Mouse (Mus musculus): ENCODE data around the gene Ovol3. TPM values are rescaled to one million over a fixed set of nuclear protein-coding genes. Genes with fewer than 3 reads are reported as not detected.

The Ovol3 gene
- polyA plus RNA-seq, 1 experiment = not detected

- Histone ChIP-seq H3K4me1 (ENCODE audit: control insufficient read depth, insufficient read depth, low read length) (no peaks in the 10 kb centered on the region; the same call in 1 of the 2 replicates), H3K27ac (ENCODE audit: insufficient read depth, low read length) (peak within 1 kb of the TSS; percentile 77), H3K4me3 (ENCODE audit: insufficient read depth, low read length) (peak within 1 kb of the TSS; percentile 68)
- no peak for TF ChIP-seq CTCF (IDR thresholded peaks at IDR 0.05; ENCODE audit: borderline replicate concordance, insufficient read depth, low read length)
- TF ChIP-seq POLR2A (IDR thresholded peaks at IDR 0.05; ENCODE audit: low read depth, low read length) = peak; percentile 72
Measured at GRCm38 (mm10) chr7:30231669-30232454, 3.7 kb downstream of the Ovol3 start, which contains the start of the genes Polr2i and Tbcb. Gene Polr2i, plus strand, starts transcription at chr7:30231948. Gene Tbcb, minus strand, starts transcription at chr7:30232272.

GRCm38 (mm10) chr7:30231328-30231668, 4.2 kb downstream of the Ovol3 start:
- Histone ChIP-seq H3K27ac (ENCODE audit: insufficient read depth, low read length) (no peak overlapping the region), H3K4me1 (ENCODE audit: control insufficient read depth, insufficient read depth, low read length) (no peaks in the 10 kb centered on the region; the same call in 1 of the 2 replicates), H3K4me3 (ENCODE audit: insufficient read depth, low read length) (peak overlapping the region; percentile 68)
- TF ChIP-seq CTCF (IDR thresholded peaks at IDR 0.05; ENCODE audit: borderline replicate concordance, insufficient read depth, low read length) = no peak
- no peak for TF ChIP-seq POLR2A (IDR thresholded peaks at IDR 0.05; ENCODE audit: low read depth, low read length)

GRCm38 (mm10) chr7:30224206-30224605, 11.3 kb downstream of the Ovol3 start:
- no peak overlapping the region for H3K27ac ChIP-seq (ENCODE audit: insufficient read depth, low read length)
- no peaks in the 10 kb centered on the region for H3K4me1 ChIP-seq (ENCODE audit: control insufficient read depth, insufficient read depth, low read length)
- TF ChIP-seq CTCF (IDR thresholded peaks at IDR 0.05; ENCODE audit: borderline replicate concordance, insufficient read depth, low read length) = no peak
- H3K4me3 ChIP-seq (ENCODE audit: insufficient read depth, low read length) = no peak overlapping the region

GRCm38 (mm10) chr7:30222205-30222604, 13.3 kb downstream of the Ovol3 start:
- Histone ChIP-seq H3K4me3 (ENCODE audit: insufficient read depth, low read length) (no peak overlapping the region), H3K4me1 (ENCODE audit: control insufficient read depth, insufficient read depth, low read length) (no peaks in the 10 kb centered on the region), H3K27ac (ENCODE audit: insufficient read depth, low read length) (no peak overlapping the region)
- no peak for TF ChIP-seq POLR2A (IDR thresholded peaks at IDR 0.05; ENCODE audit: low read depth, low read length)
- TF ChIP-seq CTCF (IDR thresholded peaks at IDR 0.05; ENCODE audit: borderline replicate concordance, insufficient read depth, low read length) = no peak

- Histone ChIP-seq H3K27ac (ENCODE audit: insufficient read depth, low read length) (no peak overlapping the region), H3K4me1 (ENCODE audit: control insufficient read depth, insufficient read depth, low read length) (no peaks in the 10 kb centered on the region), H3K4me3 (ENCODE audit: insufficient read depth, low read length) (no peak overlapping the region)
- TF ChIP-seq POLR2A (IDR thresholded peaks at IDR 0.05; ENCODE audit: low read depth, low read length) (no peak), CTCF (IDR thresholded peaks at IDR 0.05; ENCODE audit: borderline replicate concordance, insufficient read depth, low read length) (no peak)
Measured at GRCm38 (mm10) chr7:30221433-30221832, 14.1 kb downstream of the Ovol3 start.

DNA sequence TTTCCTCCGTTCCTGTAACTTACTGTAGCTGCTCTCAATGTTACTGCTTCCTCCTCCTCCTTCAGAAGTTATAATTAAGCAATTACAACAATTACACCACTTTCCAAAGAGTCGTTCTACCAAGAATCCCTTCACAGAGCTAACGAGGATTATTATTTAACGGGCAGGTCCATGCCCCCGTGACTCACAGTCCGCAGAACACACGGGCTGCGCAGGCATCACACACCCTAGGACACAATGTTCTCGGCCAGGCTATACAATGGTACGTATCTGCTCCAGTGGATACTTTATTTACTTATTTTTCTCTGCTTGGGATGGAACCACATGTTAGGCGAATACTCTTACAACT, 15.5 kb downstream of the Ovol3 start:
- TF ChIP-seq POLR2A (IDR thresholded peaks at IDR 0.05; ENCODE audit: low read depth, low read length) = no peak
- Histone ChIP-seq H3K27ac (ENCODE audit: insufficient read depth, low read length) (no peak overlapping the region), H3K4me1 (ENCODE audit: control insufficient read depth, insufficient read depth, low read length) (no peaks in the 10 kb centered on the region), H3K4me3 (ENCODE audit: insufficient read depth, low read length) (no peak overlapping the region; the same call in 1 of the 2 replicates)

DNA sequence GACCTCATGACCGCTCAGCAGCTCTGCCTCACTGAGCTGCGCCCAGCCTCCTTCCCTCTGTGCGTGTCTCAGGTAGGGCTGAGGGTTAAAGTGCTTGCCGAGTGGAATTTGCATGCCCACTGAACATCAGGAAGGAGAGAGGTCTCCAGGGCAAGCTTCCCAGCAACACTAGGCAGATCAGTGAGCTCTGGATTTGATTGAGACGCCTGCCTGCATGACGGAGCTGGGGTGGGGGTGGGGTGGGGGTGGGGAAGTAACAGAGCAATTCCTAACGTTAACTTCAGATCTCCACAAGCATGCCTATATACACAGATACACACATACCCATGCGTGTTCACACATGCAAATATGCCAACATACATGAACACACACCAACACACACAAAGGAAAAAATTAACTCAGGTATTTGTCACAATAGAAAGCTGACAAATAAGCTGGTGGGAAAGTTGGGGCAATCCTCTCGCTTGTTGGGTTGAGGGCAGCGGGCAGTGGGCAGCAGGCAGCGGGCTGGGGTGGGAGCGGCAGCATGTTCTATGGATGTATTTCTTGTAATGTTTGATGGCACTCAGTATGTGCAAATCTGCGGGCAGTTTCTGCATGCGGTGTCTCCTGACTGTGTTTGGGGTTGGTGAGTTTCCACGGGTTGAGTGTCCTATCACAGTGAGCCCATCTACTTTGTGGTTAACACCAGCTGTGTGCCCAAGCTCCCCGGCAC, 16.1 kb downstream of the Ovol3 start:
- H3K4me3 ChIP-seq (ENCODE audit: insufficient read depth, low read length) = peak overlapping the region; percentile 1
- H3K27ac ChIP-seq (ENCODE audit: insufficient read depth, low read length) = no peak overlapping the region
- no peaks in the 10 kb centered on the region for H3K4me1 ChIP-seq (ENCODE audit: control insufficient read depth, insufficient read depth, low read length)
- TF ChIP-seq POLR2A (IDR thresholded peaks at IDR 0.05; ENCODE audit: low read depth, low read length) (peak; percentile 64; the same call in 1 of the 2 replicates), CTCF (IDR thresholded peaks at IDR 0.05; ENCODE audit: borderline replicate concordance, insufficient read depth, low read length) (no peak)

GRCm38 (mm10) chr7:30217277-30217676, 18.2 kb downstream of the Ovol3 start:
- Histone ChIP-seq H3K4me1 (ENCODE audit: control insufficient read depth, insufficient read depth, low read length) (no peaks in the 10 kb centered on the region), H3K27ac (ENCODE audit: insufficient read depth, low read length) (no peak overlapping the region), H3K4me3 (ENCODE audit: insufficient read depth, low read length) (no peak overlapping the region)
- TF ChIP-seq POLR2A (IDR thresholded peaks at IDR 0.05; ENCODE audit: low read depth, low read length) (no peak), CTCF (IDR thresholded peaks at IDR 0.05; ENCODE audit: borderline replicate concordance, insufficient read depth, low read length) (no peak)

DNA sequence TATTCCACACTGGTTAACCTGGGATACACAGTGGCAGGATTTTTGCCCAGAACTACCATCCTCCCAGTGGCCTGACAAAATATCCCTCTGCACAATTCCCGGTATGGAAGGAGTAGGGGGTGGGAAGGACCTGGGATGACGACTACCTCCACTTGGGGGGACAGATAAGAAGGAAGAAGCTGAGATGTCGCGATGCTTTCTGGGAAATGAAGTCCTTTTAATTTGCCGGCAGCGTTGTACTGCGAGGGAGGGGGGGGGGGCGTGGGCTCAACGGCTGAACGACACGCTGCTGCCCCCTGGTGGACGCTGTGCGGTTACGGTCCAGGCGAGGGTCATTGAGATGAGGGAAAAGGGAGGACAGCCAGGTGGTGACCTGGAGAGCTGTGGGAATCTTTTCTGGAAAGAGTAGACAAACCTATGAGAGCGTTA, 18.8 kb downstream of the Ovol3 start:
- TF ChIP-seq POLR2A (IDR thresholded peaks at IDR 0.05; ENCODE audit: low read depth, low read length) (0 out of 2 replicates have a peak, but pooled peaks have one; percentile 34), CTCF (IDR thresholded peaks at IDR 0.05; ENCODE audit: borderline replicate concordance, insufficient read depth, low read length) (peak; percentile 98)
- Histone ChIP-seq H3K4me1 (ENCODE audit: control insufficient read depth, insufficient read depth, low read length) (no peaks in the 10 kb centered on the region), H3K4me3 (ENCODE audit: insufficient read depth, low read length) (no peak overlapping the region), H3K27ac (ENCODE audit: insufficient read depth, low read length) (no peak overlapping the region)

- Histone ChIP-seq H3K27ac (ENCODE audit: insufficient read depth, low read length) (no peak overlapping the region), H3K4me3 (ENCODE audit: insufficient read depth, low read length) (no peak overlapping the region), H3K4me1 (ENCODE audit: control insufficient read depth, insufficient read depth, low read length) (no peaks in the 10 kb centered on the region)
- TF ChIP-seq POLR2A (IDR thresholded peaks at IDR 0.05; ENCODE audit: low read depth, low read length) = no peak
- no peak for TF ChIP-seq CTCF (IDR thresholded peaks at IDR 0.05; ENCODE audit: borderline replicate concordance, insufficient read depth, low read length)
Measured at GRCm38 (mm10) chr7:30215875-30216274, 19.6 kb downstream of the Ovol3 start.
